Mouse (Mus musculus) ES-E14 (cell line): Measurements from ENCODE around the gene Adprhl2.

Experiments
- MAFK ChIP-seq: IDR thresholded peaks from 2 replicates; pipeline ENCODE4 v1.6.1; 2014; ENCODE audit warnings: mild to moderate bottlenecking, low read depth, low read length, inconsistent platforms; ENCODE audit not compliant: insufficient read depth
- ZC3H11A ChIP-seq: IDR thresholded peaks from 2 replicates; pipeline ENCODE4 v1.6.1; 2012; ENCODE audit warnings: low read depth, mild to moderate bottlenecking, inconsistent platforms, low read length, borderline replicate concordance
- ZNF384 ChIP-seq: IDR thresholded peaks from 2 replicates; pipeline ENCODE4 v1.6.1; 2012; ENCODE audit warnings: low read depth, low read length, inconsistent platforms

DNA sequence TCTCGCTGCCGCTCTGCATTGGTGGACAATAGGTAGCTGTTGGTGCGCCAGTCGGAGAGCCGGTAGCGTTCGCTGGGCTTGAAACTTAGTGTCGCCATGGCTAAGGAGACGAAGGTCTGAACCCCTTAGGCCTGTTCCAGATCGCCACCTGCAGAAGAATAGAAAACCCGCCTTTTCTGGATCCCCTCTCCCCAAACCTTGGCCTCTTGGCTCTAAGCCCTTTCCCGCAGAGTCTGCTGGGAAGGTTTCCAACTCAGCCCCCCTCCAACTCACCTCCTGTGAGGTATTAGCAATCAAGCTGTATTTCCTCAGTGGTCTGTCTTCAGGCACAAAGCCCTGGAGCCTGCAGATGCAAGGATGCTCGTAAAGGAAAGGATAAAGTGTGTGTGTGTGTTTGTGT is 3.4 kb upstream of the Adprhl2 start:
- no peak for TF ChIP-seq MAFK
- TF ChIP-seq ZNF384, result no peak
- TF ChIP-seq ZC3H11A, result no peak
